Mouse (Mus musculus): ENCODE measurements at regions not wholly inside any gene's neighbourhood (a gene's known extent, or its start where the extent isn't known, plus 50 kb on each side); places are given as distances from the start of the nearest gene placed in this dataset.

DNA sequence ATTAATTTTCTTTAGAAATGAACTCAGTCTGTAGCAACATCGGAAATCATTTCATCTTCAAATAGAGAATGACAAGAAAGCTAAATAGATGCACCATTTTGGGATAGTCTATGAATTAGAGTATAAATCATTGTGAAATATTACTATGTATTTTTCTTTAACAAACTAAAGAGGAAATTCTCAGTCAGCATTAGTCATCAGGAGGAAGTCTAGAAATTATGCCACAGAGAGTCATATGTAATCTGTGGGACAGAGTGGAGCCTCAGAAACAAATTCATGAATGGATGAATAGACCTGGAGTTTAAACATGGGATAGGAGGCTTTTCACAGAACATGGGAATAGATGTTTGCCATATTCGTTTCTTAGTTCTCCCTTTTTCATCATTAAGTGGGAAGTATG is 1459.4 kb upstream of the A1bg start:
- no peak overlapping the region for H3K4me3 ChIP-seq (ENCODE audit: control insufficient read depth, insufficient read depth, low read length)
- no peak overlapping the region for H3K27ac ChIP-seq (ENCODE audit: control insufficient read depth, insufficient read depth, low read length)
- no peaks in the 10 kb centered on the region for H3K27me3 ChIP-seq (ENCODE audit: control insufficient read depth, insufficient read depth, low read length)
- DNase-seq: no peak
- no peaks in the 10 kb centered on the region for H3K4me1 ChIP-seq (replicated peaks; ENCODE audit: control insufficient read depth, insufficient read depth, low read length)
- no peaks in the 10 kb centered on the region for H3K36me3 ChIP-seq (ENCODE audit: control insufficient read depth, insufficient read depth, low read length)
- 80% methylated on average over 2 of the region's 2 CpGs for WGBS
- TF ChIP-seq POLR2A (IDR thresholded peaks at IDR 0.05; ENCODE audit: control insufficient read depth, extremely low read depth, insufficient read depth, low read length, poor library complexity) (no peak), CTCF (IDR thresholded peaks at IDR 0.05; ENCODE audit: borderline replicate concordance, control insufficient read depth, extremely low read depth, insufficient read depth, low read length, poor library complexity) (no peak)

DNA sequence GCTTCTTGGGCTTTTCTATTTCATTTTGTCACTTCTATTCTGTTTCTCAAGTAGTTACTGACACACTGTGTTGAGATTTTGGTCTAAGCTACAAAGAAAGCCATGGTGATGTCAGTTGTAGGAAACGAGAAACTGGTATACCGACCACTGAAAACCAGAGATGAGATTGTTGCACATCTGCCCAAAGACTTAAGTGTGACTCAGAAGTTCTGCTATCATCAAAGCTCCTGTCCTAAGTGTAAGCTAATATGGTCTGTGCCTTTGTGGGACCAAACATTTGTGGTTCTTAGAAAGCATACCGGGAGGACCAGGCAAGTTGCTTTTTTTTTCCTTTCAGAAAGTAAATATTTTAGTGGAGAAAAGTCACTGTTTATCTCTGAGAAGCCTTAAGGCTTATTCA is 1451.8 kb upstream of the A1bg start:
- Histone ChIP-seq H3K36me3 (ENCODE audit: control insufficient read depth, insufficient read depth, low read length) (no peaks in the 10 kb centered on the region), H3K27me3 (ENCODE audit: control insufficient read depth, insufficient read depth, low read length) (no peaks in the 10 kb centered on the region), H3K4me1 (replicated peaks; ENCODE audit: control insufficient read depth, insufficient read depth, low read length) (no peaks in the 10 kb centered on the region), H3K27ac (ENCODE audit: control insufficient read depth, insufficient read depth, low read length) (no peak overlapping the region), H3K4me3 (ENCODE audit: control insufficient read depth, insufficient read depth, low read length) (no peak overlapping the region)
- WGBS: 86% methylated on average over 3 of the region's 3 CpGs
- TF ChIP-seq POLR2A (IDR thresholded peaks at IDR 0.05; ENCODE audit: control insufficient read depth, extremely low read depth, insufficient read depth, low read length, poor library complexity): no peak
- TF ChIP-seq CTCF (IDR thresholded peaks at IDR 0.05; ENCODE audit: borderline replicate concordance, control insufficient read depth, extremely low read depth, insufficient read depth, low read length, poor library complexity): no peak
- DNase-seq: no peak

DNA sequence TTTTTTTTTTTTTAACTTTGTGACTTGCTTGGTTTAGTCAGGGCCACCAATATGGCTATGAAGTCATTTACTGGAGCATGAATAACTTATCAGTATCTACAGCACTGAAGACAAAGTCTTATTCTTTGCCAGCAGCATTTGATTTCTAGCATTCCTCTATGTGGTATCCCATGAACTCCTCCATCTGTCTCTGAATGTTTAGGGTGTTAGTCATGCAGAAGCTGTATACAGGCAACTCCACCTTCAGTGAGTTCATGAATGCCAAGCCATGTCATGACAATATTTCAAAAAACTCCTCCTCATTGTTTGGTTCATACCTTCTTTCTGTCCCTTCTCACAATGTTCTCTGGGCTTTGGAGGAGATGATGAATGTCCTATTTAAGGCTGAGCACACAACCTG is 1438.4 kb upstream of the A1bg start:
- no peak overlapping the region for H3K27ac ChIP-seq (ENCODE audit: control insufficient read depth, insufficient read depth, low read length)
- no peak for TF ChIP-seq CTCF (IDR thresholded peaks at IDR 0.05; ENCODE audit: borderline replicate concordance, control insufficient read depth, extremely low read depth, insufficient read depth, low read length, poor library complexity)
- no peak for TF ChIP-seq POLR2A (IDR thresholded peaks at IDR 0.05; ENCODE audit: control insufficient read depth, extremely low read depth, insufficient read depth, low read length, poor library complexity)

DNA sequence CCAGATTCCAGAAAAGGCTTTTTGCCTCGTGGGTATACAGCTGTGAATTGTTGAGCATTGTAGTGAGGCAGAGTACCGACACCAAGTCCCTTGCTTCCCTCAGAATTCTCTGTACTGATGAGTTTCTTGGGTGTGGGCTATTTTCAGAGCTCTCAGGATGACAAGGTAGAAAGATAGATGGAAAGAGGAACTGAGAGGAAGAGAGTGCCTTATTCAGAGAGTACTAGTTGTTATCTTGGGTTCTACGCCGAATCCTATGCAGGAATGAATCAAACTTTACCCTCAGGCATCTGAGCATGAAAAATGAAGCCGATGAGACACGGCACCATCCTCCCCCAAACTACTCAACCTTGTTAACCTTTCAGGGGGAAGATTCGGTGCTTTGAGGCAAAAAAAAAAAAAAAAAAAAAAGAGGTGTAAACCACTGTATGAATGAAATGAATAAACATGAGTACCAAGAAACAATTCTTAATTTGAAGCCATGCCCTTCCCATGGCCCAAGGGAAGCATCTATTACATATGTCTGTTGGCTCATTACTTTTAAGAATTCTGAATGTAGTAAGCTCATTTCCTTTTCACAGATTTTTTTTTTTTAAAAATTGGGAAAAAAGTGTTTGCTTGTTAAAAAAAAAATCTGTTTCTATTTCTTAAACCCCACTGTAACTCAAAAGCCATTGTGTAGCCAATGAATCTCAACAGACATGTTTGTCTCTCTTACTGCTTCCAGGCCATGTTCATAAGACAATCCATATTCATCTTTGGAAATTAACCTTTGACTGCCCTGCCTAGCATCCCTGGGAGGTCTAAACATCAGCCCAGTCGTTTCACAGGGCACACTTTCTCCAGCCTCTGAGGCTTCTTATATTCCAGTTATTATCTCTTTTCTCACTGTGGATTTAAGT is 1435.8 kb upstream of the A1bg start:
- no peaks in the 10 kb centered on the region for H3K27me3 ChIP-seq (ENCODE audit: control insufficient read depth, insufficient read depth, low read length)
- no peak overlapping the region for H3K4me3 ChIP-seq (ENCODE audit: control insufficient read depth, insufficient read depth, low read length)
- 89% methylated on average over 8 of the region's 8 CpGs for WGBS
- no peaks in the 10 kb centered on the region for H3K4me1 ChIP-seq (replicated peaks; ENCODE audit: control insufficient read depth, insufficient read depth, low read length)
- no peaks in the 10 kb centered on the region for H3K36me3 ChIP-seq (ENCODE audit: control insufficient read depth, insufficient read depth, low read length)
- H3K27ac ChIP-seq (ENCODE audit: control insufficient read depth, insufficient read depth, low read length): no peak overlapping the region
- DNase-seq: no peak
- no peak for TF ChIP-seq CTCF (IDR thresholded peaks at IDR 0.05; ENCODE audit: borderline replicate concordance, control insufficient read depth, extremely low read depth, insufficient read depth, low read length, poor library complexity)
- no peak for TF ChIP-seq POLR2A (IDR thresholded peaks at IDR 0.05; ENCODE audit: control insufficient read depth, extremely low read depth, insufficient read depth, low read length, poor library complexity)

More for the DNA sequence above, 1438.4 kb upstream of the A1bg start:
- Histone ChIP-seq H3K4me1 (replicated peaks; ENCODE audit: control insufficient read depth, insufficient read depth, low read length) (no peaks in the 10 kb centered on the region), H3K4me3 (ENCODE audit: control insufficient read depth, insufficient read depth, low read length) (no peak overlapping the region), H3K27me3 (ENCODE audit: control insufficient read depth, insufficient read depth, low read length) (no peaks in the 10 kb centered on the region), H3K36me3 (ENCODE audit: control insufficient read depth, insufficient read depth, low read length) (no peaks in the 10 kb centered on the region)
- DNase-seq: no peak

DNA sequence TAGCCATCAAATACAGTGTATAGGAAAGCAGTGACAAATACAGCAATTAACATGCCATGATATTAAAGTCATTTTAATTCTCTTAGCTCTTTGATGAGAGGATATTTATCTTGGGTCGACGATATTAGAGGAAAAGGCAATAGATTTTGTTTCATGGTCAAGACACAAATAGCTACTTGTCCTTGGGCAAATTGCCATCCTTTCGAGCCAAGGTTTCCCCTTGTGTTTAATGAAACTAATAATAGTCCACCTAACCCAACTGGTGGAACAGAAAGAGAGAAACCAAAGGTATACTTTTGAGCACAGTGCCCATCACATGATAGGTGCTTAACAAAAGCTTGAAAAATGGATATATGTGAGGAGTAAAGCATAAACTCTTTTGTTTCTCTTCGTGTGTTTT is 1431.0 kb upstream of the A1bg start:
- Histone ChIP-seq H3K36me3 (ENCODE audit: control insufficient read depth, insufficient read depth, low read length) (no peaks in the 10 kb centered on the region), H3K4me1 (replicated peaks; ENCODE audit: control insufficient read depth, insufficient read depth, low read length) (no peaks in the 10 kb centered on the region), H3K27ac (ENCODE audit: control insufficient read depth, insufficient read depth, low read length) (no peak overlapping the region), H3K27me3 (ENCODE audit: control insufficient read depth, insufficient read depth, low read length) (no peaks in the 10 kb centered on the region), H3K4me3 (ENCODE audit: control insufficient read depth, insufficient read depth, low read length) (no peak overlapping the region)
- TF ChIP-seq CTCF (IDR thresholded peaks at IDR 0.05; ENCODE audit: borderline replicate concordance, control insufficient read depth, extremely low read depth, insufficient read depth, low read length, poor library complexity) (no peak), POLR2A (IDR thresholded peaks at IDR 0.05; ENCODE audit: control insufficient read depth, extremely low read depth, insufficient read depth, low read length, poor library complexity) (no peak)
- no peak for DNase-seq
- WGBS: 94% methylated on average over 4 of the region's 4 CpGs

DNA sequence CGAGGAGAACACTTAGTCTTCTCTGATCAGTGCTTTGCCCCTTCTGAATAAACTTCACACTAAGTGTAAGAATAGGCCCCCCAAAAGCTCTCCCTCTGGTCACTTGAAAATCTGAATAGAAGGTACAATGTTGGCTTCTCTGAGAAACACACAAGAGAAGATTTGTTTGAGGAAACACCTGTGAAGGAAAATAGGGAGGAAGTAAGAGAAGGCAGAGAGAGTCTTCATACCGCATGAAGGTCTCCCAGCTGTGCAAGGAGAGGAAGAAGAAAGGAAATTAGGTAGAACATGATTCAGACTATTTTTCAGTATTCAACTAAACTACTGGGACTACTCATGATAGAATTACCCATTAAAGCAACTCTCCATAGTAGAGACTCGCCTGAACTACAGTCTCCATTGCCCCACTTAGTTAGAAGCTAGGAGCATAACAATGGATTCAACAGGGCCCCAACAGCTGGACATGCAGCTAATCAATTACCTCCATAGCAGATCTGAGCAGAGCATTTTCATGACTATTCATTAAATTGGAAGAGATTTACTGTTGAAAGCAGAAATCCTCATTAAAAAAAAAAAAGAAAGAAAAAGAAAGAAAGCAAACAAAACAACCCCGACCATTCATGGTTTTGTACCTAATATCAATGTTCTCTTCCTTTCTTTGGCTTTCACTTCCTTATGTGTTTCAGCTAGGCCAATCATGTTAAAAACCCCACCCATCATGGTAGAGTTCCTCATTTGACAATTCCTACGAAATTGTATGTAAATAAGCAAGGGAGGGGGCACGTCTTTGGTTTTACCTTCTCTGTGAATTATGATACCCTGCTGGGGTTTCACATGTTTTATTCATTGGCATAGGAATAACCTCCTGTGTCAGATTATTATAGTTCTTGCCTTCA is 1428.3 kb upstream of the A1bg start:
- Histone ChIP-seq H3K27me3 (ENCODE audit: control insufficient read depth, insufficient read depth, low read length) (no peaks in the 10 kb centered on the region), H3K27ac (ENCODE audit: control insufficient read depth, insufficient read depth, low read length) (no peak overlapping the region), H3K4me1 (replicated peaks; ENCODE audit: control insufficient read depth, insufficient read depth, low read length) (no peaks in the 10 kb centered on the region), H3K4me3 (ENCODE audit: control insufficient read depth, insufficient read depth, low read length) (no peak overlapping the region), H3K36me3 (ENCODE audit: control insufficient read depth, insufficient read depth, low read length) (no peaks in the 10 kb centered on the region)
- TF ChIP-seq CTCF (IDR thresholded peaks at IDR 0.05; ENCODE audit: borderline replicate concordance, control insufficient read depth, extremely low read depth, insufficient read depth, low read length, poor library complexity) (no peak), POLR2A (IDR thresholded peaks at IDR 0.05; ENCODE audit: control insufficient read depth, extremely low read depth, insufficient read depth, low read length, poor library complexity) (no peak)
- no peak for DNase-seq
- 61% methylated on average over 6 of the region's 6 CpGs for WGBS
